Mouse (Mus musculus) thymus, adult 2 months (tissue): Measurements from ENCODE around the gene Pde9a.

Experiments
- CTCF ChIP-seq: fragments of 200-500 bp; IDR thresholded peaks from 2 replicates; pipeline ENCODE4 v1.5.1; 2012; ENCODE audit warnings: mild to moderate bottlenecking, control low read depth, low read length, moderate library complexity, borderline replicate concordance; ENCODE audit not compliant: control insufficient read depth, poor library complexity, insufficient read depth; ENCODE audit errors: extremely low read depth
- POLR2A ChIP-seq: fragments of 200-500 bp; IDR thresholded peaks from 2 replicates; pipeline ENCODE4 v1.6.1; 2012; ENCODE audit warnings: mild to moderate bottlenecking, low read length, control low read depth, moderate library complexity; ENCODE audit not compliant: control insufficient read depth, poor library complexity, insufficient read depth; ENCODE audit errors: extremely low read depth

DNA sequence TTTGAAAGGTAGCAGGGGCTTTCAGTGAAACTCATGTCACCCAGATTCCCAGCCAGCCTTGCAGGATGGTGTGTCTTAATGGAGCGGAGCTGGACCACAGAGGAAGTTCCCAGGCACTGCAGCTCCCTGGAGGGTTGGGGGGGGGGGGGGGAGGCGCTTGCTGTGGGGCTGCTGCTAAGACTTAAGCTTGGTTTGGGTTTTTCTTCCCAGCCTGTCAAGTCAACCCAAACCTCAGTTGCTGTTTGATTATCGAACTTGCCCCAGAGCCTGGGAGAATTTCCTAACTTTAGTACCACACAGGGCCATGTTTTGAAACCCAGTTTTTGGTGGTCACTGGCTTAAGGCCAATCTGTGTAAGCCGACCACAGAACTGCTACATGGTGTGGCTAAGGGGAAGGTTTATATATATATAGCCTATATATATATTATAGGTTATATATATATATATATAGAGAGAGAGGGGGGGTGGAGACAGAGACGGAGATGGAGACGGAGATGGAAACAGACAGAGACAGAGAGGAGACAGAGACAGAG, 19.8 kb downstream of the Pde9a start:
- TF ChIP-seq CTCF (no peak), POLR2A (no peak)
